Mouse (Mus musculus) frontal cortex, postnatal 10 days (tissue): ENCODE data around the gene Btbd18.
"Not testable (repeated sequence)": the region's sequence is repeated elsewhere in the genome, so short reads cannot be mapped to it uniquely, and the experiment has no call there.

Experiments used
- DNase-seq, 2 experiments: peaks; one replicate each; pipeline ENCODE4 v3.0.0; 2022; ENCODE audit warnings: low spot score in 2 of 2, mixed read lengths in 1 of 2

Btbd18 gene

DNA sequence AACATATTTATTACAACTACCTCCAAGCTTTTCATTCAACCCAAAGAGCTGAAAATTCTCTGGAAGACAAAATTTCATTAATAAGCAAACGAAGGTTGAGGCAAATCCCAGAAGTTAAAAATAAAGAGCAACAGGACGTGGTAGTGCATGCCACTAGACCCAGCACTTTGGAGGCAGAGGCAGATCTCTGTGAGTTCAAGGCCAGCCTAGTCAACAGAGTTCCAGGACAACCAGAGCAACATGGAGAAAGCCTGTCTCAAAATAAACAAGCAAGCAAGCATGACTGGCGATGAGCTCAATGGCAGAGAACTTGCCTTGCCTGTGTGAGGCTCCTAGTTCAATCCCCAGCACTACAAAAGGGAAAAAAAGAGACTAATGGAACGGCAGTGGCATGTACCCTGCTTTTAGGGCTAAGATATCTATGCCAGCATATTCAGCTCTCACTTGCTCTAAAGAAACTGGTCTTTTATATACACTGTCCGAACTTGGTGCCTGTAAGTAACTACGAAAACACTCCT is 11.8 kb upstream of the Btbd18 start:
- no peak for DNase-seq

DNA sequence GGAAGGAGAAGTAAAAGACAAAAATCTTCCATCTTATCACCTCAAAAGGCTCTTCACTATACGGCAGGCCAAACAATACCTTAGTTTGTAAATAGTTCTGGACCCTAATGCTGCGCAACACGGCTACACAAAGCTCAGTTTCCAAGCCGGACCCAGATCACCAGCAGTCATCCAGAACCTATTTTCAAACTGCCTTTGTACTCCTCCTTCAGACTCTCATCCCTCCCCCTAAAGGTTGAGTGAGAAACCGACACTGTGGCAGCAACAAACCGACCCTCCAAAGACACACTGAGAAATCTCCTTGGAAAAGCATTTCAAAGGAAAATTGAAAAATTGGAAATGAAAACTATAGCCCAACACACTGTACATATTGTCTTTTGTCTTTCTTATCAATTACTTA is 10.5 kb upstream of the Btbd18 start:
- no peak for DNase-seq

DNA sequence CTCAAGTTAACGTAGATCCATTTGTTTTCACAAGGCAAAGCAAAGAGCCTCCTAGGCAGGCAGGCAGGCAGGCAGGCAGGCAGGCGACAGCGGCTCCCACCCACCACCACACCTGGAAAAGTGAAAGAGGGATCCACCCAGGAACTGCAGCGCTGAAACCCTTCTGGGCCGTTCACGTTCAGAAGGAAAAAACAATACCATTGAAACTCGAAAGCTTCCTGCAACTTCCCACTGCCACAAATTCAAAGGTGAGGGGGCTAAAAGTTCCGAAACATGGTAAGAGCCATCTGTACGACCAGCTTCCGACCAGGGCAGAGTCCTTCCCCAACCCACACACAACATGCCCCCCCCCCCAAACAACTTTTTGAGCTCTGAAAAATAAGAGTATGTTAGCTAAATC is 9.2 kb upstream of the Btbd18 start:
- DNase-seq = no peak

DNA sequence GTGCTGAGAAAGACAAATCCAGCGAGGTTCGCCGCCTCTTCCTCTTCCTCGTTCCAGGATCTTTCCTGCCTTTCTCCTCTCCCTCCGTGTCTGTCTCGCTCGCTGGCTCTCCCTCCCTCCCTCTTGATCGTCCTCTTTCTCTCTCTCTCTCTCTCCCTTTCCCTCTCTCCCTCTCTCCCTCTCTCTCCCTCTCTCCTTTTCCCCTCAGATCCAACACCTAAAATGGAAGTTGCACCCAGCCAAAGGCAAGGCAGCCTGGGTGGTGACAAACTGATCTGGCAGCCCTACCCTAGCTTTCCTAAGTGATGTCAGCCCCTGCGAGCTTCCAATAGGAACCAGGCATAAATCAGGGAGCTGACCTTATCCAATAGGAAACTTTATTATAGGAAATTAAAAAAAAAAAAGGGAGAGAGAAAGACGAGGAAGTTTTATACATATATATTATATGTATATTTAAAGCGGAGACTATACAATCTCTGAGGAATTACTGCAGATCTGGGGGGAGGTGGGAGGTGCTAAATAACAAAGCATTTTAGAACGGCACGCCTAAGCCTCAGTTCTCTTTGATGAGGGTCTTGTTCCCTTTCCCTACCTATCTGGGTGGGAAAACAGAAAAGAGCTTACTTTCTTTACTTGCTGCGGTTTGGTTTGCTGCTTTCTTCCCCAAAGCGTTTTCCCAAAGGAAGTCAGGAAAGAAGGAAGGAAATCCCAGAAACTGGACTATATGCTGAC is 8.2 kb upstream of the Btbd18 start, which contains the start of gene Ctnnd1:
Gene Ctnnd1, minus strand, starts transcription at position 302 of the 732 bp plus-strand sequence.
- peak; percentile 82 to 87 for DNase-seq

DNA sequence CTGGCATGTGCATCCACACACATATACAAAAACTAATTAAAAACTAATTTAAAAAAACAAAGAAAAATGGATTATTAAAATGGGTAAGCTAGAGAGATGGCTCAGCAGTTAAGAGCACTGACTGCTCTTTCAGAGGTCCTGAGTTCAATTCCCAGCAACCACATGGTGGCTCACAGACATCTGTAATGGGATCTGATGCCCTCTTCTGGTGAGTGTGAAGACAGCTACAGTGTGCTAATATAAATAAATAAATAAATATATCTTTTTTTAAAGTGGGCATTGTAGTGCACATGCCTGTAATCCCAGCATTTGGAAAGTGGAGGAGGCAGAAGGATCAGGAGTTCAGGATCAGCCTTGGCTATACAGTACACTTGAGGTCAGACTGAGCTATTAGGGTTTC is 5.5 kb upstream of the Btbd18 start:
- no peak for DNase-seq

DNA sequence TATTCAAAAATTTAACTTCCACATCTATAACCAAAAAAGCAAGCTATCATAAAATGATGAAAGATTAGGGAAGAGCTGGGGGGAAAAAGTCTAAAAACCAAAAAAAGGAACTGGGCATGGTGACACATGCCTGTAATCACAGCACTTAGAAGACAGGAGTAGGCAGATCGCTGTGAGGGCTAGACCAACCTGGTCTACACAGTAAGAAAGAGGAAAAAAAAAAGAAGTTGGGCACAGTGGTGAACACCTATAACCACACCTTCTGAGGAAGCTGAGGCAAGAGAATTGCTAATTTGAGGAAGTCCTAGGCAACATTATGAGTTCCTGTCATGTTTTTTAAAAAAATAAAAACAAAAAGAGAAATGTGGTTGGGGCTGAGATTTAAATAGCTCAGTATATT is 3.0 kb upstream of the Btbd18 start:
- DNase-seq = no peak

DNA sequence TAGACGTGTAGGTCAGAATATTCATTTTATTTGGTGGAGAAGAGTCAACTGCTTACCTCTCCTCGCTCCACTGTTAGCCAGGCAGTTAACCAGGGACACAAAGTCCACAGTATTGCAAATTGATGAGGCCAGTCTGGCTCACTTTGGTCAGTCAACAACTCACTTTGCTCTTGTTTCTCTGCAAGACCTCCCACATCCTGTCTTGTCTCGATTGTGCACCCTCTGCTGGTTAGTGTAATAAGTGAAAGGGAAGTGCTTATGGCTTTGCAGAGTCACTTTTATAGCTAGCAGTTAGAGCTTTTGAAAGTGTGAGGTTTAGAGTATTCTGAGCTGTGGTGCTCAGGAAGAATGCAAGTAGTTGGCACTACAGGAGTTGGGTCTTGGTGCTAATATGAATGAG is 1.4 kb downstream of the Btbd18 start:
- no peak for DNase-seq

DNA sequence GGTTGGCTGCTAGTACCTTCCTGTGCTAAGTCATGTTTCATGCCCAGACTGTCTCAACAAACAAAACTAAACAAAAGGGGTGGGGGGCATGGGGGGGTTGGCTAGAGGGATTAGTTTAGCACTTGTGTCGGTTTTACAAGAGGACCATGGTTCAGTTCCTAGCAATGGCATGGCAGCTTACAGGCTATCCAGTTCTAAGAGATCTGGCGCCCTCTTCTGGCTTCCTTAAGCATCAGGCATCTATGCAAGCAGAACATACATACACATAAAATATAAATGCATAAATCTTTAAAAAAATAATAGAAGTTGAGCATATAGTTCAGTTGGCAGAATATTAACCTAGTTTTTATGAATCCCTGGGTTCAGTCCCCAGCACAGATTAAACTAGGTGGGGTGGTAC is 4.0 kb downstream of the Btbd18 start:
- DNase-seq = no peak

DNA sequence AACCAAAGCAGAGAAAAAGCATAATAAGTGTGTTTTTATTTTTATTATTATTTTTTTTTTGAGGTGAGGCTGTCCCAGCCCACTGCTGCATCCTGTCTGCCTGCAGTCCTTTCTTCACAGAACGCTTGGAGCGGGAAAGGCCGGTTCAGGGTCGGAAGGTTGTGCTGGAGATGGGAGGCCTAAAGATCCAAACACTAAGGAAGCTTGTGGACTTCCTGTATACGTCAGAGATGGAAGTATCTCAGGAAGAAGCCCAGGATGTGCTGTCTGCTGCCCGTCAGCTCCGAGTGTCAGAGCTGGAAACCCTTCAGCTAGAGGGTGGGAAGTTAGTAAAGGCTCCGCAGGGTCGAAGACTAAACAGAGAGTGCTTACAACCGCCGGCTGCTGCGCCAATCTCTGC is 7.2 kb downstream of the Btbd18 start:
- no peak for DNase-seq

DNA sequence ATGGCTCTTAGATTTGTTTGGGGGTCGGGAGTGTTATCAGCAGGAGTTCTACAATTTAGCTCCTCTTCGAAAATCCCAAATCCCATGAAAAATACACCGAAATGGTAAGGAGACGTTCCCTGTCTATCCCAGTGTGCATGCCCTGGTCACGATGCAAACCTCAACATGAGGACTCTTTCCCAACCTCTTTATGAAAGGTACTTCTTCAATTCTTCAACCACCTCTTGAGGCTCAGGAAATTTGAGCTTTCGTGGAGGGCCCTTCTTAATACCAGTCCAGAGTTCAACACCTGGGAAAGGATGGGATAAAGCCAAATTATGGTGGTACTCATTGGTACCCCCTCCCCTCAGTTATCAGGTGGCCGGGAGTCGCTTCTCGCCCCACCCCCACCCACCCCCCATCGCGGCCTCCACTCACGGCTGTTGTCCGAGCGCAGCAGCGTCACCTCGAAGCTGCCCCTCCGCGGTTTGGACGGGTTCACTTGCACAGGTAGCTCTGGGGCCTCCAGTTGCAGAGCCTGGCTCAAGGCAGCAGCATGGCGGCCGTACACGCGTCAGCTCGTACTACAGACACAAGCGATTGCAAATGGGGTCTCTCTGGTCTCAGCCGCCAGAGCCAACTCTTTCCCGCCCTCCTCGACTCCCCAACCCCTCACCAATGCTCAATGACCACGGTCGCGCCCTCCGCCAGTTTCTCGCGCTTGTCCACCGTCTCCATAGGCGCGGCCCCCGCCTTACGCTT is 11.1 kb downstream of the Btbd18 start:
- DNase-seq = no peak

DNA sequence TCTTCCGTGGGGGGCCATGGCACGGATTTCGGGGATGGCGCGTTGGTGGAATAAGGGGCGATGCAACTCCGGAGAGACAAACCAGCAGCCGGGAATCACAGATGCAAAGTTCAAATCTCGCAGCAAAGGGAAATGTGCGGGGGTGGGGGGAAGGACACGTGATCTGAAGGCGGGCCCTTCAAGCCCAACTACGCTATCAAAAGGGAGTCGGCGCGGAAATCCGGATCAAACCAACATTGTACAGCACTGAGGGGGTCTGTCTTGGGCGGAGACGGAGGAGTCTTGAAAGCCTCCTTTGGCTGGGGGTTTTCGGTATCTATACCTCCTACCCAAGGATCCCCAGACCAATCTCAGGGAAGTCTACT is 11.7 kb downstream of the Btbd18 start, which contains the start of gene Selenoh:
Gene Selenoh, minus strand, starts transcription at position 202 of the 365 bp plus-strand sequence.
- DNase-seq = peak; percentile 86 to 87

DNA sequence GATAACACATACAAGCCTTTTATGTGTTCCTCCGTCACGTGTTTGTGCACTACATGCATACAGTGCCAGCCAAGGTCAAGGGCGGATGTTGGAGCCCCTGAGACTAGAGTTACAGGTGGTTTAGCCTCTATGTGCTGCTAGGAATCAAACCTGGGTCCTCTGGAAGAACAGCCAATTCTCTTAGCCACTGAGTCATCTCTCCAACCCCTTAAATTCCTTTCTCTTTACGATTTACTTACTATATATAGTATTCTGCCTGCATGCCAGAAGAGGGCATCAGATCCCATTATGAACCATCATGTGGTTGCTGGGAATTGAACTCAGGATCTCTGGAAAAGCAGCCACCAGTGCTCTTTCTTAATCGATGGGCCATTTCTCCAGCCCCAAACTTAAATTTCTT is 12.7 kb downstream of the Btbd18 start:
- not testable (repeated sequence) for DNase-seq

DNA sequence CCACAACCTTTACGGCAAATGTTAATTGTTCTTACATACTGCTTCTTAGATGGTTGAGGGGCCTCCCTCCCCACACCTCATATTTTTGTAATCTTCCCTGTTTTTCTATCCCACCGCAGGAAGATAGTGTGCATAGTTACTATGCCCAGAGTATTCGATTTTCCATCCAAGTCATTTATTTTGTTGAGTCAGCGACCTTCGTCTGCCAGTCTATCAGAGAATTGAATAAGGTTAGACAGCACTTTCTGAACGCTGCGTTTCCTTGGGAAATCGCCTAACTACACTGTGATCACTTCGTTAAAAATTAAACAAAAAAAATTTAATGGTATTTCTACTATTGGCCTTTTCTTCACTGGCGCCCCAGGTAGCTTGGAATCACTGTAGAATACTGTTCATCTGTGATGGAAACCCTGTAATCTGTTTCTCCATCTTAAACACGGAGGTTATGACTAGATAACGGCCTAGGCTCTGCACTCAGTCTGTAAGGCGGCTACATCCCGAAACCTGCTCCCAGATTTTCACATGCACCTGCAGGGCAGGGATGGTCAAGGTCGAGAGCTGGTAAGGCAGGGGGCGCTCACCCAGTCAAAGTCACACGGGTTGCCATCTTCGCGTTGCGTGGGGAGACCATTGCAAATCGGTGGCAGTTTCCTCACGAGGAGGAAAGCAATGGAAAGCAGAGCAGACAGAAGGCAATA is 18.5 kb downstream of the Btbd18 start:
- DNase-seq = no peak

DNA sequence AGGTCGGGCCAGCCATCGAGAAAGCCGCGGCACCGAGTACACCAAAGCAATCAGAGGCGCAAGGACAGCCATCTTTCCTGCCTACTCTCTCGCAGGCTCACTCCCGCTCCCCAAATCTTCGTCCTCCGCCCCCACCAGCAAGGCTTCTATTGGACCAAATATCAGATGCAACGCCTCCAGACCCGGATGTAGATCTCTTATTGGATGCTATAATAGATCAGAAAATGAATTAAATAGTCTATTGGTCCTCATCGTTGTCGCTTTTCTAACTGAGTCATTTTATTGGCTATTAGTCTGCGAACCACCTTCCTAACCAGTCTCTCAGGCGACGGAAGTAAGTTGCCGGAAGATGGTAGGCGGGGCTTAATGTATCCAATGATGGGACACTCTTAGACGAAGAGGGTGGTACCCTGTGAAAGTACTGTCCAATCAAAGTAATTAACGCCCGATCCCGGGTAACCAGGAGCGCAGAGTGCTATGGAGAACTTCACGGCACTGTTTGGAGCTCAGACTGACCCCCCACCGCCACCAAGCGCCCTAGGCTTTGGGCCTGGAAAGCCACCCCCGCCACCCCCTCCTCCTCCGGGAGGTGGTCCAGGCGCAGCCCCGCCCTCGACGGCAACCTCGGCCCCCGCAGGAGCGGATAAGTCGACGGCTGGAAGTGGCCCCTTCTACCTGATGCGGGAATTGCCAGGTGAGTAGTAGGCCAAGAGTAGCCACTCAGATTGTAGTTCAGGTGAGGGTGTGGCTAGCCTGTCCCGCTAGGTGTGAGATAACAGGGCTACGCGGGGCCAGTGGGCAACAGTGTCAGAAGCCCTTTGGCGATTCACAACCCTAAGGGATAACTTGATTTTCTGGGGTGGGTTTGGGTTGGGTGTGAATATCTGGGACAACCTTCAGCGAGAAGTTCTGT is 19.3 kb downstream of the Btbd18 start, which contains the start of the genes Gm28635 and Med19:
Gene Gm28635, minus strand, starts transcription at position 74 of the 913 bp plus-strand sequence.
Gene Med19, plus strand, starts transcription at position 435 of the 913 bp plus-strand sequence.
- DNase-seq = peak; percentile 90 to 98

DNA sequence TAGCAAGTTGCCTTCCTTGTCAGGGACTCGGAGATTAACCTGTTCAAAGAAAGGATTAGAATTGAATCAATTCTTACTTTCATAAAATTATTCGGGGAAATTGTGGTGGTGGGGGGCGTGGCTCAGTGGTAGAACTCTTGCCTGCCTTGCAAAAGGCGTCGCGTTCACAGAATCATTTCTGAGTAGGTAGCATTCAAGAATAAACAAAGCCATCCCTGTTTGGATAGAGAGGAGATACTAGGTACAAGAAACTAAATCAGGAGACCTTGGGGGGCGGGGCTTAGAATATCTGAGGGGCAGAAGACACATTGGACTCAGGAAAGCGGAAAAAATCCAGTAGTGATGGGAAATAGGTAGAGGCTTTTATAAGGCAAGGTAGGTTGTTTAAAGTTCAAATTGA is 20.1 kb downstream of the Btbd18 start, which contains the start of gene Tmx2:
Gene Tmx2, minus strand, starts transcription at position 125 of the 400 bp plus-strand sequence.
- no peak for DNase-seq

DNA sequence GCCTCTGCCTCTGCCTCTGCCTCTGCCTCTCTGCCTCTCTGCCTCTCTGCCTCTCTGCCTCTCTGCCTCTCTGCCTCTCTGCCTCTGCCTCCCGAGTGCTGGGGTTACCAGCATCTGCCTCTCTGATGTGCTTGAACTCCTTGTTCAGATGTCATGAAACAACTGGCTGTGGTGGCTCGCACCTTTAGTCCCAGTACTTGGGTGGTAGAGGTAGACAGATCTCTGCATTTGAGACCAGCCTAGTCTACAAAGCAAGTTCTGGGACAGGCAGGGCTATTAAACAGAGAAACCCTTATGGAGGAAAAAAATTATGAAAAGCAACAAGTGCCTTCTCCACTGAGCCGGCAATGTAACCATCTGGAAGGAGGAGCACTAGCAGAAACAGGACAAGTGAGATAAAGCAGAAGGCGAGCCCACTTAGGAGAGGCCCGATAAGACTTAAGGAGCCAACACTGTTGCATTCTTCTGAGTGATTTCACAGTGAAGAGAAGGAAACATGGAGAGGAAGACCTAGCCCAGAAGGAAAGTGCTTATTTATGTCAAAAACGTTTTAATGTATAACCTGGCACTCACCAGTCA is 23.8 kb downstream of the Btbd18 start:
- DNase-seq = no peak

DNA sequence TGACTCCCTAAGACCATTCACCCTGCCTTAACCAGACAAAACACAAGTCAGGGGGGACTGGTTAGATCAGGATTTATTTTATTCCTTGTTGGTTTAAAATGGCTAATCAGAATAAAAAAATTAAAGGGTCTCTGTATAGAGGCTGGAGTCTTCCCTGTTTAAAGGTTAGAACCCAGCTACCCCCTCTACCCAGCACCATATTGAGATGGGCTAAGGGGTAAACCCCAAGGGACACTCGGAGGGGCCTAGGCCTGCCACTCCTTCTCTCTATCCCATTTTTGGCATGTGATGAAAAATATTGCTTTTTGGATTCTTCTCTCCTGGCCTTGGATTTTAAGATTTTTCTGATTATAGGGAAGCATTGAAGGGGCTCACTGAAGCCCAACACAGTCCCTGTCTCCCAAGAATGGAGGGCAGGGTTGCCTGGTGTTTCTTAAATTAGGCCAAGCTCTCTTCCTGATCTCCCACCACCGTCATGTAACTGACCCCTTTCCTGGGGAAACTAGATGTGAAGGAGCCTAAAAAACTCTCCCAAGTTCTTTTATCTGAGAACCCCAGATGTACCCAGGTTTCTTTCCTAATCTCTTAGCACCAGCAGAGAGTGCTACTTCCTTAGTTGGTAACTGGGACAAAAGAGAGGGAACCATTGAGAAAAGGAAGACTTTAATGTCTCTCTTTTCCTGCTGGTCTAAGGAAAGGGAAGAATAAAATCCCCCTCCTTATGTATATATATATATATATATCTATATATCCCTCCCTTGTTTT is 29.4 kb downstream of the Btbd18 start:
- no peak for DNase-seq

DNA sequence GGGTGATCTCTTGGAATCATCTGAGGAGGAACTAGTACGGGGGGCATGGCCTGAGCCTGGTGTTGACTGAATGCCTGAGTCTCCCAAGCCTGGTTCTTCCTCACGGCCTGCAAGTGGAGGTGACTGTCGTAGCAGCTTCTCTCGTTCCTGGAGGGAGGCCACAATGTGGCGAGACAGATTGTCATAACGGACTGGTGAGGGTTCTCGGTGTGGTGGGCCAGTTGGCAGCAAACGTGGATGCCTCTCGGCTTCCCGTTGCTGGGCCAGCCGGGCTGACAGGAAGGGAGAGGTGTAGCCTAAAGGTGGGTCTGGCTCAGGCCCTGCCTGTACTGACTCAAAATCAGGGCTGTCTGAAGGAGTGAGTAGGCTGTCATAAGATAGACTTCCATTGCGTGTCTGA is 31.2 kb downstream of the Btbd18 start:
- no peak for DNase-seq

DNA sequence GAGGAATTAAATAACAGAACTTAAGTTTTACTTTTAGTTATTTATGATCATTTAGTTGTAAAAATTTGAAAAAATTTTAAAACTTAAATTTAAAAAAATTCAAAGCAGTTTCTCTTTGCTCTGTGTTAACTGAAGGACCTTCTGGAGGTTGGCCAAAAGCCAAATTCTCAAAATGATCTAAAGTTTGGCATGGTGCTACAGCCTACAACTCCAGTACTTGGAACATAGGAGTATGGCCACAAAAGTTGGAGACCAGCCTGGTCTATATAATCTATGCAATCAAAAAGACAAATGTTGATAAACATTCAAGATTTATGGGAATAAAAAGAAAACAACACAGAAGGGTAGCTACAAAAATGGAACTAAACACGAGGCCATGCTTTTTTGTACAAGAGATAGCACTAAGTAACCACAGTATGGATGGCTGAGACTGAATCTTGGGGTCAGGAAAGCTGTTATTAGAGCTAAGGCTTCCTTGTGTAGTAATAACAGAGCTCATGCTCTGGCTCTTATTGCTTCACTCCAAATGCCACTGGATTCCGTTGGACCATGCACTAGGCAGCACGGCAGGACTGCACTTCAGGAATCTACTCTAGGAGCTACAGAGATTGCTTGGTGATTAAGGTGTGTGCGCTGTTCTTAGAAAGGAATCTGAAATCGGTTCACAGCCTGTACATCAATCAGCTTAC is 36.3 kb downstream of the Btbd18 start:
- DNase-seq = no peak
